Mouse (Mus musculus) right cerebral cortex, adult 2 months (tissue): ENCODE results near the gene Cfhr2.
"Not testable (repeated sequence)": the region's sequence is repeated elsewhere in the genome, so short reads cannot be mapped to it uniquely, and the experiment has no call there.

Experiments used
- DNase-seq, 2 experiments: peaks; one replicate each; pipeline ENCODE4 v3.0.0; 2021 to 2022; ENCODE audit warnings: low spot score in 2 of 2

Gene Cfhr2

DNA sequence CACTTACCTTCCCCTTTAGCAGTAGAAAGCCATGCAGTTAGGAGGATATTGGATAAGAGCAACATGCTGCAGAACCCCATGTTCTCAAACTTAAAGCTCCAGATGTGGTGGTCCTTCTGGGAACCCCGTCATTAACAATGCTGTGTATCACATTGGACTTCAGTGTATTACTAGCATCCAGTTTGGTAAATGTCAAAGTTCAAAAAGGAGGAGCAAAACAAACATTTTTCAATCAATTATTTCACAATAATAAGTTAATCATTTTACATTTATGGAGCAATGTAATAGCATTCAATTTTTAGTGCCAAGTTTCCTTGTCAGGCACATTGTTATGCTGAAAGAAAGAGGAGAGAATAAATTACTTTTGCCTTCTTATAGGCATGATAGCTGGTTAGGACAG, at the start of gene Cfhr2:
TSS of gene Cfhr2 (minus strand) at position 155 of the 400 bp plus-strand sequence.
- DNase-seq: no peak

DNA sequence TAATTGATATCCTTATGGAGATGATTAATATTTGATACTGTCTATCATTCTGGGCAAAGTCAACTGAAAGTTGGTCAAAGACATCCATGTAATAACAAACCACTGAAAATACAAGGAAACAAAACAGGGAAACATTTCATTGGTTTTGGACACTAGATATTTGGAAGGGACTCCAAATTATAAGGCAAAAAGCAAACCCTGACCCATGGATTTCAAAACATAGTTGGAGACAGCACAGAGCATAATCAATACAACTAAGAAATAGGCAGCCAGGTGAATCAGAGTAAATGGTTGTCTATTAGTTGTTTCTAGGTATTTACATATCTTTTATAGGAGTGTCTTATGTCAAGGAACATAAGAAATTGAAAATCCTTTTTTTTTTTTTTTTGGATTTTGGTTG, 5.2 kb upstream of the Cfhr2 start:
- DNase-seq: no peak

DNA sequence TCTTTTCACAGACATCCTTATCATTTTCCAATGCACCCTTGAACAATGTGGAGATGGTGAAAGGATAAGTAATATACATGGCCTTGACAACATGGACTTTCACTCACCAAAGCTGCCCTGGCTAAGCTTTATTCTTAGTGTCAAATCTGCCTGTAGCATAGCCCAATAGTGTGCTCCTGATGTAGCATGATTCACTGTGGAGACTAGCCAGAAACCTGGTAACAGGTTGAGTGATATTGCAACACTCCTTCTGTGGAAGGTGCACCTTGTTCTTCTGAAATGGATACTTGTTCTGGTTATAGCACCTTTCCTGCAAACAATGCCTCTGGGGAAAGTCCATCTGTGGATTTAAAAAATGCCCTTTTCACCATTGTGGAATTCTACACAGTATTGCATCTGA, 1.7 kb upstream of the Cfhr2 start:
- no peak for DNase-seq

DNA sequence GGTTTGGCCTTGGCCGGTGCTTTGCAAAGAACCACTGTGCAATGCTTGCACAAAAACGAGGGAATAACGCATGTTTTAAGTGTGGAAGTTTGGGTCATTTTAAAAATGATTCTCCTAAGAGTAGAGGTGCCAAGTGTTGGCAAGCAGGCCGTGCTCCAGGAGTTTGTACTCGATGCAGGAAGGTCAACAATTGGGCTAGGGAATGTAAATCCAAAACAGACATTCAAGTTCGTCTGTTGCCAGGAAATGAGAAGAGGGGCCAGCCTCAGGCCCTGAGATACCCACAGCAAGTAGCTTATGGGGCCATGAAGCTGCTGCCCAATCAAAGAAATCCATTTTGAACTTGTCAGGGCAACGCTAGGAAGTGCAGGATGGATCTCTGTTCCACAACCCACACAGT, 18.8 kb downstream of the Cfhr2 start:
- DNase-seq: no peak

DNA sequence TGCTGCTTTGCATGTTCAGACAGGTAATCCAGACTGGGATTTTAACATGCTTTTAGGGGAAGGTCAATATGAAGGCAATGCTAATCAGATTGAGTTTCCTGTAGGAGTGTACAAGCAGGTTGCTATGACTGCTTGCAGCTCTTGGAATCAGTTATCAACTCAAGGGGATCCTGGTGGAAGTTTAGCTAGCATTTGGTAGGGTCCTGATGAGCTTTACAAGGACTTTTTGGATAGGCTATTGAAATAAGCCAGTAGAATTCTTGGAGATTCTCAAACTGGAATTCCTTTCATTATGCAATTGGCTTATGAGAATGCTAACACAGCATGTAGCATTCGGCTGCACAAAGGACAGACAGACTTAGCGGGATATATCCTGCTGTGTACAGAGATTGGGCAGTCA, 19.2 kb downstream of the Cfhr2 start:
- no peak for DNase-seq

DNA sequence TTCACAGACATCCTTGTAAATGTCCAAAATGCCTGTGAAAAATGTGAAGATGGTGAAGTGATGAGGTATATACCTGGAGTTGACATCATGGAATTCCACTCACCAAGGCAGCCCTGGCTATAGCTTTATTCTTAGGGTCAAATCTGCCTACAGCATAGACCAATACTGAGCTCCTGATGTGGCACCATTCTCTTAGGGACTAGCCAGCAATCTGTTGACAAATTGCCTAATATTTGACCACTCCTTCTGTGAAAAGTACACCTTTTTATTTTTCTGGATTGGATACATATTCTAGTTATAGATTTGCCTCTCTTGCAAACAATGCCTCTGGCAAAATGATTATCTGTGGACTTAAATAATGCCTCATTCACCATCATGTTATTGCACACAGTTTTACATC, 49.9 kb downstream of the Cfhr2 start:
- no peak for DNase-seq

DNA sequence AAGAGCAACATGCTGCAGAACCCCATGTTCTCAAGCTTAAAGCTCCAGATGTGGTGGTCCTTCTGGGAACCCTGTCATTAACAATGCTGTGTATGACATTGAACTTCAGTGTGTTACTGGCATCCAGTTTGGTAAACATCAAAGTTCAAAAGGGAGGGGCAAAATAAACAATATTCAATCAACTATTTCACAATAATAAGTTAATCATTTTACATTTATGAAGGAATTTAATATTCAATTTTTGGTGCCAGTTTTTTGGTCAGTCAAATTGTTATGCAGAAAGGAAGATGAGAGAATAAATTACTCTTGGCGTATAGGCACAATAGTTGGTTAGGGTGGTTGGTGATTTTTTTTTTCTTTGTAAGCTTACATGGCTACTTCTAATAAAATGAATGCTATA, 77.4 kb downstream of the Cfhr2 start, which contains the start of gene Gm4788:
TSS of gene Gm4788 (minus strand) at position 101 of the 400 bp plus-strand sequence.
- DNase-seq: no peak

DNA sequence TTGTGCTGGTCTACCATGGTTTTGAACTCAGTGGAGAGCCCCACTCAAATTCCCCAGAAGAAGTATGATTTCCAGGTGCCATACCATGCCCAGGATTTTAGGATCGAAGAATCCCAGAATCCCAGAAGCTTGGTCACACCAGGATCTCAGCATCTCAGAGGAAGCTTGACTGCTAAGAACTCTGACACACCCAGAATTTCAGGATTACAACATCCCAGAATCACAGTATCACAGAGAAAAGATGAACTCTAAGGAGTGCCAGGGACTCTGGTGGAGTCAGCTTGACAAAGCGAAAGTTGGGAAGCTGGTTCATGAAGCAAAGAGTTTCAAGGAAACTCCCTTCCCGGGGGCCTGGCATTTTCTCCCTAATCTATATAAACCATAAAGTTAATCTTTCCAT, 88.6 kb downstream of the Cfhr2 start:
- not testable (repeated sequence) for DNase-seq
